Mouse (Mus musculus) limb, embryonic 14.5 days (tissue): Measurements from ENCODE around the gene Cdh1. TPM values are rescaled to one million over a fixed set of nuclear protein-coding genes. Genes with fewer than 3 reads are reported as not detected.

Experiments
- ATAC-seq: fragments of 200-750 bp; cut with Nextera tagmentation; 2 replicates; pipeline ENCODE4 v1.8.0; 2017; ENCODE audit warnings: low read depth, moderate number of reproducible peaks, moderate TSS enrichment; ENCODE audit not compliant: low FRiP score
- DNase-seq: peaks from one replicate; pipeline ENCODE4 v3.0.0-alpha.2; 2015; ENCODE audit warnings: low spot score
- H3K27ac ChIP-seq: fragments of 300-500 bp; sonication (generic); replicated peaks from 2 replicates; pipeline ENCODE4 v1.5.1; 2014; ENCODE audit warnings: low read depth, mild to moderate bottlenecking, low read length, moderate library complexity, mixed read lengths
- H3K27me3 ChIP-seq: fragments of 300-500 bp; sonication (generic); 2 replicates; pipeline ENCODE4 v1.6.1; 2014; ENCODE audit warnings: low read length, mixed read lengths; ENCODE audit not compliant: control insufficient read depth, insufficient read depth
- H3K36me3 ChIP-seq: fragments of 300-500 bp; sonication (generic); 2 replicates; pipeline ENCODE4 v1.6.1; 2014; ENCODE audit warnings: mild to moderate bottlenecking, low read length, moderate library complexity, mixed read lengths; ENCODE audit not compliant: control insufficient read depth, insufficient read depth
- H3K4me1 ChIP-seq: fragments of 300-500 bp; sonication (generic); 2 replicates; pipeline ENCODE4 v1.6.1; 2014; ENCODE audit warnings: antibody characterized with exemption, low read length, mixed read lengths; ENCODE audit not compliant: control insufficient read depth, insufficient read depth
- H3K4me2 ChIP-seq: fragments of 300-500 bp; sonication (generic); replicated peaks from 2 replicates; pipeline ENCODE4 v1.6.1; 2014; ENCODE audit warnings: low read depth, mild to moderate bottlenecking, low read length, moderate library complexity; ENCODE audit not compliant: severe bottlenecking
- H3K4me3 ChIP-seq: fragments of 300-500 bp; sonication (generic); replicated peaks from 2 replicates; pipeline ENCODE4 v1.5.1; 2014; ENCODE audit warnings: low read length
- H3K9ac ChIP-seq: fragments of 300-500 bp; sonication (generic); 2 replicates; pipeline ENCODE4 v1.6.1; 2014; ENCODE audit warnings: mild to moderate bottlenecking, low read depth, low read length, moderate library complexity; ENCODE audit not compliant: severe bottlenecking
- H3K9me3 ChIP-seq: fragments of 300-500 bp; sonication (generic); 2 replicates; pipeline ENCODE4 v1.6.1; 2016; ENCODE audit warnings: low read length; ENCODE audit not compliant: control insufficient read depth
- POLR2A ChIP-seq: fragments of 200-500 bp; IDR thresholded peaks from 2 replicates; pipeline ENCODE4 v1.8.0; 2012; ENCODE audit warnings: inconsistent platforms, mild to moderate bottlenecking, moderate library complexity, borderline replicate concordance; ENCODE audit not compliant: insufficient read depth, insufficient read length; ENCODE audit errors: extremely low read depth
- WGBS: fragments of 180-500 bp; shearing (Covaris S2); extraction: QIAGEN DNeasy Blood & Tissue Kit; methylation state at CpG from one replicate; pipeline ENCODE4 v1.1.7; 2014; 5-methylcytosine and 5-hydroxymethylcytosine counted together
- polyA plus RNA-seq, 2 experiments: library from polyadenylated mRNA; depleted of rRNA in 1 of 2; stranded (reverse) in 1 of 2; unstranded in 1 of 2; fragments of >200 nt; fragmentation: Nextera tagmentation in 1 of 2; extraction: Ambion mirVana in 1 of 2; gene quantifications; 2 replicates each; pipeline versions ENCODE4 v1.2.1 to v1.2.3; 2012 to 2014

Cdh1 gene
- polyA plus RNA-seq, 2 experiments: 25.2 to 58.6 TPM

GRCm38 (mm10) chr8:106629456-106629855 lies 26.3 kb downstream of the Cdh1 start:
- no peak for ATAC-seq
- 45% methylated on average over 5 of the region's 5 CpGs for WGBS

GRCm38 (mm10) chr8:106631904-106632303 lies 28.8 kb downstream of the Cdh1 start:
- no peak overlapping the region for H3K4me2 ChIP-seq

More at GRCm38 (mm10) chr8:106629456-106629855, 26.3 kb downstream of the Cdh1 start:
- no peak for TF ChIP-seq POLR2A
- Histone ChIP-seq H3K4me2 (no peak overlapping the region), H3K4me1 (no peaks in the 10 kb centered on the region), H3K9ac (no peak overlapping the region), H3K27me3 (no peaks in the 10 kb centered on the region), H3K27ac (no peak overlapping the region), H3K4me3 (no peak overlapping the region), H3K36me3 (no peaks in the 10 kb centered on the region), H3K9me3 (no peaks in the 10 kb centered on the region)
- DNase-seq: no peak

DNA sequence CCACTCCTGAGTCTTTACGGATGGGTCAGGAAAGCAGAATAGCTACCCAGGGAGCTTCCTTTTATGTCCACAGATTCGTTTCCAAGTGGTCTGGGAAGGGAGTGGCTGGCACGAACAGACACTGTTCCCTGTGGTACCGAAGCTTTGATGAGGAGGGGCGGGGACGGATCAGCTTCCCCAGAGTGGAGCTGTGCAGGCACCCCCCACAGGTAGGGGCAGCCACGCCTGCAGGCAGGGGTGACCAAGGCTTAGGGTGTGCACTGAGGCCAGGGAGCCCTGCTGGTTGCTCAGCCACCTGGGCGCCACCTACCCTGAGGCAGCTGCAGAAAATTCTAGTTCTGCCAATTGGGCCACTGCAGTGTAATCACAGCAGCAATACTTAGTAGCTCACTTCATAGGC lies 29.5 kb downstream of the Cdh1 start:
- Histone ChIP-seq H3K9ac (no peak overlapping the region), H3K27ac (no peak overlapping the region), H3K4me2 (no peak overlapping the region), H3K9me3 (no peaks in the 10 kb centered on the region), H3K36me3 (no peaks in the 10 kb centered on the region), H3K27me3 (no peaks in the 10 kb centered on the region), H3K4me1 (0 out of 2 replicates have a peak, but pooled peaks cover 3% of the 10 kb centered on the region), H3K4me3 (no peak overlapping the region)
- no peak for TF ChIP-seq POLR2A
- ATAC-seq: no peak
- WGBS: 27% methylated on average over 8 of the region's 8 CpGs
- no peak for DNase-seq

More at GRCm38 (mm10) chr8:106631904-106632303, 28.8 kb downstream of the Cdh1 start:
- TF ChIP-seq POLR2A: no peak
- 54% methylated on average over 5 of the region's 5 CpGs for WGBS
- Histone ChIP-seq H3K4me3 (no peak overlapping the region), H3K36me3 (no peaks in the 10 kb centered on the region), H3K9me3 (no peaks in the 10 kb centered on the region), H3K27ac (no peak overlapping the region), H3K4me1 (0 out of 2 replicates have a peak, but pooled peaks cover 3% of the 10 kb centered on the region), H3K9ac (no peak overlapping the region), H3K27me3 (no peaks in the 10 kb centered on the region)
- DNase-seq: no peak
- ATAC-seq: no peak

GRCm38 (mm10) chr8:106633361-106634158 lies 30.4 kb downstream of the Cdh1 start:
- Histone ChIP-seq H3K4me1 (0 out of 2 replicates have a peak, but pooled peaks cover 3% of the 10 kb centered on the region), H3K9ac (no peak overlapping the region), H3K27ac (no peak overlapping the region), H3K36me3 (no peaks in the 10 kb centered on the region), H3K9me3 (no peaks in the 10 kb centered on the region), H3K4me2 (no peak overlapping the region), H3K4me3 (no peak overlapping the region), H3K27me3 (no peaks in the 10 kb centered on the region)
- DNase-seq: no peak
- WGBS: 81% methylated on average over 17 of the region's 17 CpGs
- no peak for TF ChIP-seq POLR2A
- ATAC-seq: no peak

DNA sequence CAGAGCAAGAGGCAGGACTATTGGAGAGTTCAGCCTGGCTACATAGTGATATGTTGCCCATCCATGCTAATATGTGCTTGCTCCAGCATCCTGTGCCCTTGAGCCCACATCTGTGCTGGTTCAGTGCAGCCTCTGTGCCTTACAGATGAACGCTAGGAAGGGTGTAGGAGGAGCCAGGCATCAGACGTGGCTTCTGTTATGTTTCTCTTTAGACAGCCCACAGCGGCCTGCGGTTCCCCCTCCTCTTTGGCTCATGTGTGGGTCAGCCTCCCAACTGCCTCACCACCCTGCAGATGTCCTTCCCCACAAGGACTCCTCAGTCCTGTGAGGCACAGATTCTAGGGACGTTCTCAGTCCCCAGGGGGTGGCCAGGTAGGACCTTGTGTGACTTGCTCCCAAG lies 32.1 kb downstream of the Cdh1 start:
- Histone ChIP-seq H3K4me2 (no peak overlapping the region), H3K9me3 (no peaks in the 10 kb centered on the region), H3K4me3 (no peak overlapping the region), H3K4me1 (0 out of 2 replicates have a peak, but pooled peaks cover 3% of the 10 kb centered on the region), H3K9ac (no peak overlapping the region), H3K27me3 (no peaks in the 10 kb centered on the region), H3K36me3 (no peaks in the 10 kb centered on the region), H3K27ac (no peak overlapping the region)
- DNase-seq: no peak
- TF ChIP-seq POLR2A: no peak
- 30% methylated on average over 5 of the region's 5 CpGs for WGBS
- no peak for ATAC-seq
